ENCODE assay signal across 7 mouse cellular contexts in the genomic region with DNA sequence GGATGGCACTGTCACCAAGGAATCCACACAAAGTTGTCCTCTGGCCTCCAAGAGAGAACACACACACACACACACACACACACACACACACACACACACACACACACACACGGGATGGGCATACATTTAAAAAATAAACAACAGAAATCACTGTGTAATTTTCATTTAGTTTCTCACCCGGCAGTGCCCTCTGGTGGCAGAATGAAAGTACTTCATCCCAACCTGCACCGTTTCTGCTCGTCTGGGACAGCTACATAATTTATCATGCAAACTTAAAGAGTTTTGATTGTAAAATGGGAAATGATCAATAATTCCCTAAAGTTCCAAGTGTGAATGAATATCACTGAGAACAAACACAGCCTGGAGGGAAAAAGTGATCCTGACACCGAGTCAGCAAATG.
DNase-seq lines count a peak whose midpoint lies in the region; ATAC-seq and TF ChIP-seq lines count a peak whose summit lies in the region.

No protein-coding gene starts in this region.

- no peak for TF ChIP-seq POLR2A in limb, embryonic 14.5 days (IDR thresholded peaks at IDR 0.05; ENCODE audit: borderline replicate concordance, extremely low read depth, insufficient read depth, insufficient read length)
- no peak for TF ChIP-seq POLR2A in small intestine, adult 2 months (IDR thresholded peaks at IDR 0.05; ENCODE audit: low read depth, low read length)

- H3K27me3 ChIP-seq in kidney, embryonic 15.5 days: no peaks in the 10 kb centered on the region
- H3K27me3 ChIP-seq in E14TG2a.4 (ENCODE audit: insufficient read depth, low read length): no peaks in the 10 kb centered on the region; the same call in 1 of the 2 replicates
- no peaks in the 10 kb centered on the region for H3K27me3 ChIP-seq in embryonic facial prominence, embryonic 11.5 days (ENCODE audit: control insufficient read depth, insufficient read depth, low read length)
- no peaks in the 10 kb centered on the region for H3K27me3 ChIP-seq in limb, embryonic 14.5 days (ENCODE audit: control insufficient read depth, insufficient read depth, low read length)
- no peaks in the 10 kb centered on the region for H3K27me3 ChIP-seq in small intestine, adult 2 months (ENCODE audit: control insufficient read depth, insufficient read depth, low read length)

- no peak for ATAC-seq in kidney, embryonic 15.5 days (replicated peaks; ENCODE audit: low FRiP score)
- ATAC-seq in embryonic facial prominence, embryonic 11.5 days (replicated peaks; ENCODE audit: insufficient number of reproducible peaks, low FRiP score, low TSS enrichment, low read depth): no peak
- ATAC-seq in limb, embryonic 14.5 days (ENCODE audit: low FRiP score, low read depth): no peak

- no peak overlapping the region for H3K27ac ChIP-seq in kidney, embryonic 15.5 days
- H3K27ac ChIP-seq in embryonic facial prominence, embryonic 11.5 days (replicated peaks; ENCODE audit: low read depth, low read length): no peak overlapping the region
- H3K27ac ChIP-seq in limb, embryonic 14.5 days (replicated peaks; ENCODE audit: low read depth, low read length): no peak overlapping the region
- no peak overlapping the region for H3K27ac ChIP-seq in small intestine, adult 2 months (ENCODE audit: insufficient read depth, low read depth, low read length)

- no peaks in the 10 kb centered on the region for H3K36me3 ChIP-seq in kidney, embryonic 15.5 days
- no peaks in the 10 kb centered on the region for H3K36me3 ChIP-seq in E14TG2a.4 (ENCODE audit: insufficient read depth, low read length)
- no peaks in the 10 kb centered on the region for H3K36me3 ChIP-seq in embryonic facial prominence, embryonic 11.5 days (replicated peaks; ENCODE audit: control insufficient read depth, insufficient read depth, low read depth, low read length)
- H3K36me3 ChIP-seq in limb, embryonic 14.5 days (ENCODE audit: control insufficient read depth, insufficient read depth, low read length): no peaks in the 10 kb centered on the region
- no peaks in the 10 kb centered on the region for H3K36me3 ChIP-seq in small intestine, adult 2 months (ENCODE audit: control insufficient read depth, insufficient read depth, low read length)

- no peak overlapping the region for H3K4me2 ChIP-seq in kidney, embryonic 15.5 days
- H3K4me2 ChIP-seq in embryonic facial prominence, embryonic 11.5 days (ENCODE audit: low read depth, low read length): no peak overlapping the region
- no peak overlapping the region for H3K4me2 ChIP-seq in limb, embryonic 14.5 days (replicated peaks; ENCODE audit: low read depth, low read length, severe bottlenecking)

- no peak overlapping the region for H3K9ac ChIP-seq in kidney, embryonic 15.5 days
- no peak overlapping the region for H3K9ac ChIP-seq in embryonic facial prominence, embryonic 11.5 days (replicated peaks; ENCODE audit: low read length)
- H3K9ac ChIP-seq in limb, embryonic 14.5 days (ENCODE audit: low read depth, low read length, severe bottlenecking): no peak overlapping the region

- no peaks in the 10 kb centered on the region for H3K9me3 ChIP-seq in kidney, embryonic 15.5 days (replicated peaks)
- peaks cover 5% of the 10 kb centered on the region for H3K9me3 ChIP-seq in E14TG2a.4 (ENCODE audit: low read length)
- H3K9me3 ChIP-seq in embryonic facial prominence, embryonic 11.5 days (replicated peaks; ENCODE audit: control insufficient read depth, low read length): no peaks in the 10 kb centered on the region
- H3K9me3 ChIP-seq in limb, embryonic 14.5 days (ENCODE audit: control insufficient read depth, low read length): no peaks in the 10 kb centered on the region

- H3K4me1 ChIP-seq in kidney, embryonic 15.5 days: no peaks in the 10 kb centered on the region; the same call in 1 of the 2 replicates
- peaks cover 6% of the 10 kb centered on the region; the same call in 1 of the 2 replicates for H3K4me1 ChIP-seq in E14TG2a.4 (replicated peaks; ENCODE audit: low read depth, low read length)
- no peaks in the 10 kb centered on the region for H3K4me1 ChIP-seq in embryonic facial prominence, embryonic 11.5 days (ENCODE audit: control insufficient read depth, insufficient read depth, low read length)
- no peaks in the 10 kb centered on the region for H3K4me1 ChIP-seq in limb, embryonic 14.5 days (ENCODE audit: control insufficient read depth, insufficient read depth, low read length)
- no peaks in the 10 kb centered on the region for H3K4me1 ChIP-seq in small intestine, adult 2 months (ENCODE audit: control insufficient read depth, insufficient read depth, insufficient read length, low read length)

- WGBS in kidney, embryonic 15.5 days: 10% methylated on average over 5 of the region's 5 CpGs
- 10% methylated on average over 5 of the region's 5 CpGs for WGBS in embryonic facial prominence, embryonic 11.5 days
- 9% methylated on average over 5 of the region's 5 CpGs for WGBS in limb, embryonic 14.5 days
- 9% methylated on average over 5 of the region's 5 CpGs for WGBS in small intestine, adult 2 months

- no peak overlapping the region for H3K4me3 ChIP-seq in kidney, embryonic 15.5 days (replicated peaks)
- no peak overlapping the region for H3K4me3 ChIP-seq in E14TG2a.4 (replicated peaks; ENCODE audit: low read length)
- H3K4me3 ChIP-seq in embryonic facial prominence, embryonic 11.5 days (ENCODE audit: low read depth, low read length): no peak overlapping the region
- H3K4me3 ChIP-seq in limb, embryonic 14.5 days (replicated peaks; ENCODE audit: low read length): no peak overlapping the region
- no peak overlapping the region for H3K4me3 ChIP-seq in small intestine, adult 2 months (ENCODE audit: low read depth, low read length)

- DNase-seq in kidney, adult 9 months: peak; percentile 54
- DNase-seq in T-cell, adult 2 months (ENCODE audit: low spot score): peak; percentile 32
- peak; percentile 63 for DNase-seq in embryonic facial prominence, embryonic 11.5 days (ENCODE audit: low spot score)
- DNase-seq in limb, embryonic 14.5 days (ENCODE audit: low spot score): peak; percentile 56

- peak; percentile 81 for TF ChIP-seq CTCF in E14TG2a.4 (conservative IDR thresholded peaks at IDR 0.05; ENCODE audit: low read length)
- TF ChIP-seq CTCF in small intestine, adult 2 months (IDR thresholded peaks at IDR 0.05; ENCODE audit: extremely low read depth, insufficient read length, insufficient replicate concordance, low read depth, low read length): peak; percentile 64; the same call in 1 of the 2 replicates
